Mouse (Mus musculus) testis, adult 2 months (tissue): Measurements from ENCODE around the gene B3glct. TPM values are rescaled to one million over a fixed set of nuclear protein-coding genes. Genes with fewer than 3 reads are reported as not detected.

ENCODE experiments used
- H3K27ac ChIP-seq: fragments of 200-500 bp; 2 replicates; pipeline ENCODE4 v1.5.1; 2012; ENCODE audit warnings: low read depth, low read length; ENCODE audit not compliant: control insufficient read depth, insufficient read depth
- H3K27me3 ChIP-seq: fragments of 200-500 bp; 2 replicates; pipeline ENCODE4 v1.6.1; 2012; ENCODE audit warnings: mild to moderate bottlenecking, low read length, moderate library complexity; ENCODE audit not compliant: control insufficient read depth, insufficient read depth
- H3K36me3 ChIP-seq: fragments of 200-500 bp; 2 replicates; pipeline ENCODE4 v1.6.1; 2012; ENCODE audit warnings: mild to moderate bottlenecking, low read length; ENCODE audit not compliant: control insufficient read depth, insufficient read depth
- H3K4me1 ChIP-seq: fragments of 200-500 bp; 2 replicates; pipeline ENCODE4 v1.6.1; 2012; ENCODE audit warnings: low read length; ENCODE audit not compliant: control insufficient read depth, insufficient read depth
- H3K4me3 ChIP-seq: fragments of 200-500 bp; 2 replicates; pipeline ENCODE4 v1.5.1; 2012; ENCODE audit warnings: low read depth, mild to moderate bottlenecking, low read length, moderate library complexity, mixed read lengths; ENCODE audit not compliant: control insufficient read depth
- CTCF ChIP-seq: fragments of 200-500 bp; IDR thresholded peaks from 2 replicates; pipeline ENCODE4 v1.5.1; 2012; ENCODE audit warnings: low read depth, mild to moderate bottlenecking, inconsistent platforms, low read length, moderate library complexity; ENCODE audit not compliant: control insufficient read depth, insufficient read depth, insufficient replicate concordance
- POLR2A ChIP-seq: fragments of 200-500 bp; IDR thresholded peaks from 2 replicates; pipeline ENCODE4 v1.6.1; 2012; ENCODE audit warnings: low read depth, mild to moderate bottlenecking, inconsistent platforms, low read length, moderate library complexity; ENCODE audit not compliant: control insufficient read depth
- polyA plus RNA-seq: library from polyadenylated mRNA; depleted of rRNA; stranded (reverse); fragments of >200 nt; gene quantifications from 2 replicates; pipeline ENCODE4 v1.2.3, GENCODE M21; 2012

Gene B3glct
- polyA plus RNA-seq, 1 experiment = 0.83 TPM

DNA sequence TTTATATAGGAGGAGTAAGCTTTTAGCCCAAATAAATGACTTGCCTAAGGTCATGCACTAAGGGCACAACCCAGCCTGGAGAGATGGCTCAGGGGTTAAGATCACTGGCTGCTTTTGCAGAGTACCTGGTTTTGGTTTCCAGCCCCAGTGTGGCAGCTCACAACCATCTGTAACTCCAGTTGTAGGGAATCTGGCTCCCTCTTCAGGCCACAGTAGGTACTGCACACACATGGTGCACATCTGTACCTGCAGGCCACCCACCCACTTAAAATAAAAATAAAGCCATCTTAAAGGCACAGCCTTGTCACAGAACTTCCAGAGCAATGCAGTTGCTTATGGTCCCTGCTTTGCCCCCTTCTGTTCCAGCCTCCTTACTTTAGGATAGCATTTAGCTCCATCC is 24.7 kb downstream of the B3glct start:
- Histone ChIP-seq H3K27ac (no peak overlapping the region), H3K36me3 (no peaks in the 10 kb centered on the region), H3K4me3 (no peak overlapping the region), H3K4me1 (peaks cover 6% of the 10 kb centered on the region), H3K27me3 (peaks cover 3% of the 10 kb centered on the region; the same call in 1 of the 2 replicates)
- TF ChIP-seq POLR2A = no peak
- peak; percentile 90; the same call in 1 of the 2 replicates for TF ChIP-seq CTCF

DNA sequence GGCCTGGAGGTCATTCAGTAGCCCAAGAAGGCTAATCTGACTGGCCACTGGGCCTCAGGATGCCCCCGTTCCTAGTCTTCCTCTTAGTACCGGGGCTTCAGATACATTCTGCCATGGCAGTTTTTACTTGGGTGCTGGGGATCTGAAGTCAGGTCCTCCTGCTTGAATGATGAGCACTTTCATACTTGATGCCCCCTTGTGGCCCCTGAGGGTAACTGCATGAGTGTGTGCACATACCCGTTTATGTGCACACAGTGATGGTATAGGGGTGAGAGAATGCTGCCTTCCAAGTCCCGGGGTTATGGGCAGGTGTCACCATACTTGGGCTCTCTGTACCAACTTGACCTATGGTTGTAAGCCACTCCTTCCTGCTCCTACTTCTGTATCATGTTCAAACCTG is 33.5 kb downstream of the B3glct start:
- H3K27me3 ChIP-seq = no peaks in the 10 kb centered on the region
- H3K27ac ChIP-seq = no peak overlapping the region
- no peak for TF ChIP-seq POLR2A
- peak; percentile 56; the same call in 1 of the 2 replicates for TF ChIP-seq CTCF
- H3K36me3 ChIP-seq = no peaks in the 10 kb centered on the region
- H3K4me1 ChIP-seq = peaks cover 6% of the 10 kb centered on the region
- H3K4me3 ChIP-seq = no peak overlapping the region

DNA sequence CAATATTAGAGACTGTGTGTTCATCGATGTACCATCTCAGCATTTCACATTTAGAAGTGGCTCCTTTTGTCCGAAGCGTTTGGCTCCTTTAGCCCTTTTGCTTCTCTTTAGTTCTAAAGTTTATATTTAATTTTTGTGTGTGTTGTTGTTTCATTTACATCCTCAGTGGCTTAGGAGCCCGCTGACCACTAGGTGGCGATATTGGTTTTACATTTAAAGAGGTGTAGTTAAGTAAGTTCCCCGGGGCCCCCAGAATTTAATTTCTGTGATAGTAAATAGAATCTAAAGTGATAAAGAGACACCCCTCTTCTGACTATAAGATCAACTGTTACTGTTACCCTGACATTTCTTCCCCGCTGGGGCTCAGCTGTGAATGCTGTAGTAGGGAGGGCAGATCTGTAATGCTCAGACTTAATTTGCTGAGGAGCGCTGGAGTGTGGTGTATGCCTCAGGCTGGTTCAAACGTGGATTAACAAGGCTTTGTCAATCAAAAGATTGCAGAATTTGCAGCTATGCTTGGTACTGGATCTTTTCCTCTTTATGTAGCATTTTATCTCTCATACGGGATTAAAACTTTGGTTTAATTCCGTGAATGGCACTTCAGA is 35.2 kb downstream of the B3glct start:
- TF ChIP-seq POLR2A = no peak
- TF ChIP-seq CTCF = no peak

DNA sequence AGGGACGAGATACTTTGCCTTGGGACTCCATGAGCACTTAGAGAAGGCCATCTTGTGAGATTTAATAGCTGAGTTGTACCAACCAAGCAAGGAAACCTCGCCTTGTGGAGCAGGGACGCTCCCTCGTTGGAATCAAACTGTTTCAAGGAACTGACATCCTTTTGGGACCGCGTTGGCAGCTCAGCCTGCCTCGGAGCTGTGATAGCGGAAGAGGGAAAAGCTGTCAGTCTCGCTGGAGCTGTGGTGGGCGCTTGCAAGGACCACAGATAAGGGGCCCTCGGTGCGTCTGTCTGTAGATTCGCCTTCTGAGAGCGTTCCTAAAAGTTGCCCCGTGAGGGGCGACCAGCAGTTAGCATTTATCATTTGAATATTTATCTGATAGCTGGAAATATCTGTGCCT is 35.8 kb downstream of the B3glct start:
- Histone ChIP-seq H3K27me3 (no peaks in the 10 kb centered on the region), H3K4me3 (no peak overlapping the region), H3K36me3 (no peaks in the 10 kb centered on the region), H3K4me1 (peaks cover 6% of the 10 kb centered on the region), H3K27ac (no peak overlapping the region)
- TF ChIP-seq POLR2A (no peak), CTCF (no peak)

More for the DNA sequence above, 35.2 kb downstream of the B3glct start:
- Histone ChIP-seq H3K27ac (no peak overlapping the region), H3K27me3 (no peaks in the 10 kb centered on the region), H3K4me1 (peaks cover 6% of the 10 kb centered on the region), H3K4me3 (no peak overlapping the region), H3K36me3 (no peaks in the 10 kb centered on the region)

DNA sequence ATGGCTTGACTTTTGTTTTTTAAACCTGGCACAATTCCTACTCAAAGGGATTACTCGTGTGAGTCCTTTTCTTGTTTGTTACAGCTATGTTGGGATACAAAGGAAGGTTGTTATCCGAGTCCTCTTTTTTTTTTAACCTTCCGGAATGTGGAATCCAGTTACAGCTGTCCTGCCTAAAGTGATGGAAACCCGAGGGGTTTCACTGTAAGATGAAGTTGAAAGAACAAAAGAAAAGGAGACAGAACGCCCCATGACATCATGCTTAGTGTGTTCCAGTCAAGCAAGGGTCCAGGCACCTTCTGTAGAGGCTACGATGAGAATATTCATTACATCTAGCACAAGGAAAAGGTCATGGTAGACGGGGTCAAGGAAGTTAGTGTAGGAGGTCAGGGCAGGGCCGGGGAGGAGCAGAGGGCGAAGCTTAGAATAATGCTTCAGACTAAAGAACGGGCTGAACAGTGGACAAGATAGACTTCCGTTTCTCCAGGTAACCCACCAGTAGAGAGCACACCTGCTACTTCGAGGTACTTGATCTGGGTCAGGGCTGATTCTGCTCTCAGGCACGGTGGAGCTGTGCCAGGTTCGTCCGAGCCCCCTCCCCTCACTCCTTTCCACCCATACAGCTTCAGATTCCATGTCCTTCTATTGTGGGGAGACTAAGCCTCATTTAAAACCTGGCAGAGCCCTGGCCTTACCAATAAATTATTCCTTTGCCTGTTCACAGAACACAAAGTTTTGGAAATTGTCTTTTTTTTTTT is 37.7 kb downstream of the B3glct start:
- Histone ChIP-seq H3K4me1 (peaks cover 6% of the 10 kb centered on the region), H3K36me3 (no peaks in the 10 kb centered on the region), H3K27me3 (no peaks in the 10 kb centered on the region), H3K27ac (no peak overlapping the region), H3K4me3 (no peak overlapping the region)
- no peak for TF ChIP-seq POLR2A
- no peak for TF ChIP-seq CTCF

DNA sequence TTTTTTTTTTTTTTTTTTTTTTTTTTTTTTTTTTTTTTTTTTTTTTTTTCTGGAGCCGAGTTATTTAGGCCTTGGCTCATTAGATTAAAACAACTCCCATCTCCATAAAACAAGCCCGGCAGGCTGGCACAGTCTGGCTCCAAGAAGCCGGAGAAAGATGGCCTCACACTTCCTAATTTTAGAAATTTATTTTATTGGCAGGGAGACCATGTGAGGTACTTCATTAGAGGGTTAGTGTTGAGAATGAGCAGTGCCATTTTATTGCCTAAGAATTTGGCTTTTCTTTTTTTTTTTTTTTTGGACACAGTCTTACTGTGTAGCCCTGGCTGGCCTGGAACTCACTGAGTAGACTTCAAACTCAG is 38.3 kb downstream of the B3glct start:
- no peak overlapping the region for H3K27ac ChIP-seq
- TF ChIP-seq CTCF (no peak), POLR2A (no peak)
- no peaks in the 10 kb centered on the region for H3K27me3 ChIP-seq
- no peak overlapping the region for H3K4me3 ChIP-seq
- no peaks in the 10 kb centered on the region for H3K36me3 ChIP-seq
- H3K4me1 ChIP-seq = peaks cover 6% of the 10 kb centered on the region

DNA sequence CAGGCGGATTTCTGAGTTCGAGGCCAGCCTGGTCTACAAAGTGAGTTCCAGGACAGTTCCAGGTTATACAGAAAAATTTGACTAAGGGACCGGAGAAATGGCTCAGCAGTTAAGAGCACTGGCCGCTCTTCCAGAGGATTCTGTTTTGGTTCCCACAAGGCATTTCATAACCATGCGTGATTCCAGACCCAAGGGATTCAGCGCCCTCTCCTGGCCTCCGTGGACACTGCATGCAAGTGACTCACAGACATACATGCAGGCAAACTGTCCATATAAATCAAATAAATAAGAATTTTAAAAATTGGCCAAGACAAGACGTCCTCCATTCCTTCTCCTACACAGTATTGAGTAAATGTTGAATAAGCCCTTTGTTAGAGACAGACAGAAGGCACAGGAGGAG is 53.7 kb downstream of the B3glct start:
- Histone ChIP-seq H3K4me3 (no peak overlapping the region), H3K27me3 (no peaks in the 10 kb centered on the region), H3K4me1 (peaks cover 3% of the 10 kb centered on the region)

DNA sequence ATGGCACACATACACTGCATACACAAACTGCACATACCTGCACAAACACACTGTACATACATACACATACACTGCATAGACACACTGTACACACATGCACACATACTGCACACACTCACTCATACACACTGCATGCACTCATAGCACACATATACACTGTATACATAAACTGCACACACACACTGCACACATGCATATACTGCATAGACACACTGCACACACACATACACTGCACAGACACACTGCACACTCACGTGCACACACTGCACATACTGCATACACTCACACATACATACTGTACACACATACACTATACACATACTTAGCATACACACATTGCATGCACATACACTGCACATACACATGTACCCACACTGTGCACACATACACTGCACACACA is 59.2 kb downstream of the B3glct start:
- no peak overlapping the region for H3K4me3 ChIP-seq
- H3K27ac ChIP-seq = no peak overlapping the region
- no peak for TF ChIP-seq POLR2A
- TF ChIP-seq CTCF = no peak
- H3K4me1 ChIP-seq = peaks cover 3% of the 10 kb centered on the region
- H3K27me3 ChIP-seq = no peaks in the 10 kb centered on the region
- H3K36me3 ChIP-seq = no peaks in the 10 kb centered on the region

More for the DNA sequence above, 53.7 kb downstream of the B3glct start:
- Histone ChIP-seq H3K27ac (no peak overlapping the region), H3K36me3 (no peaks in the 10 kb centered on the region)
- TF ChIP-seq POLR2A = no peak
- TF ChIP-seq CTCF = peak; percentile 77; the same call in 1 of the 2 replicates
